Comparison of ENCODE assay signal across 23 mouse cellular contexts in the genomic region with DNA sequence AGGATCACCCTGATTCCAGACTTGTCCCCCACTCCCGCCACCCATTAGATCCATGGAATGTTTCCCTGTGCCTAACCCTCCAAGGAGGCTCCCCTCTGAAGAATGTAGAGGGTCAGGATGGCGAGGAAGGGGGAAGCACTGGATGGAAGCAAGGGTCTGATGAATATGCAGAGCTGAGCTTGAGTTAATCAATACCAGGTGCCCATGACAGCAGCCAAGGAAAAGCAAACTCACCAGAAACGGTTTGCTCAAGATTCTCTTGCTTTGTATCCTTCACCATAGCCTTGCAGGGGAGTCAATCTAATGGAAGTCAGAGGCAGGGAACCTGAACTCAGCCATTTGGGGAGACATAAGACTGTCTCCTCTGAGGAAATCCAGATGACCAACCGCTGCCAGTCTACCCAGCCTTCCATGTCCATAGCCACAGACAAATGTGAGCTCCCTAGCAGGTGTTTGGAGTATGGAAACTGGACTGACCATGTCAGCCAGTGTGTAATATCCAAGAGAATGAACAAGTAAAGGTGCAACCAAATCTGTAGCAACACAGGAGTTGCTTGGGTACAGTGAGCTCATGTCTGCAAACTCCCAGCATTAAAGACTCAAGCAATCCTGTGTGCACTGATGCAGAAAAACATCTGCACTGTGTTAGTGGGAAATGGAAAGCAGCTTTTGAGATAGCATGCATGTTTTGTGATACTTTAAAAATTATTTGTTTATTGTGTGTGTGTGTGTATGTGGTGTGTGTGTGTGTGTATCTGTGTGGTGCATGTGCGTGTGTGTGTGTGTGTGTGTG.
DNase-seq lines count a peak whose midpoint lies in the region; ATAC-seq lines count a peak whose summit lies in the region.
"Had no signal": no experiment of that assay in that cellular context is flagged by ENCODE, and none has a peak within 500 bp of the region (broad histone marks: within the 10 kb centered on the region; RNA-seq: fewer than 3 reads in every experiment).

No protein-coding gene starts in this region.

- no peaks in the 10 kb centered on the region for H3K9me3 ChIP-seq in hindbrain, embryonic 10.5 days
- H3K9me3 ChIP-seq in hindbrain, embryonic 12.5 days (replicated peaks) = no peaks in the 10 kb centered on the region
- H3K9me3 ChIP-seq in embryonic facial prominence, embryonic 11.5 days (replicated peaks; ENCODE audit: control insufficient read depth, low read length) = no peaks in the 10 kb centered on the region
- H3K9me3 ChIP-seq in limb, embryonic 12.5 days = no peaks in the 10 kb centered on the region
- H3K9me3 ChIP-seq: forebrain, embryonic 13.5 days; midbrain, embryonic 13.5 days had no signal

- H3K27me3 ChIP-seq in hindbrain, embryonic 10.5 days (ENCODE audit: insufficient read depth, poor library complexity, severe bottlenecking) = no peaks in the 10 kb centered on the region
- H3K27me3 ChIP-seq in hindbrain, embryonic 12.5 days = no peaks in the 10 kb centered on the region
- no peaks in the 10 kb centered on the region for H3K27me3 ChIP-seq in embryonic facial prominence, embryonic 11.5 days (ENCODE audit: control insufficient read depth, insufficient read depth, low read length)
- no peaks in the 10 kb centered on the region for H3K27me3 ChIP-seq in limb, embryonic 12.5 days
- H3K27me3 ChIP-seq: forebrain, embryonic 13.5 days; midbrain, embryonic 13.5 days had no signal

- H3K4me1 ChIP-seq in hindbrain, embryonic 10.5 days (replicated peaks) = no peaks in the 10 kb centered on the region
- H3K4me1 ChIP-seq in hindbrain, embryonic 12.5 days = no peaks in the 10 kb centered on the region
- H3K4me1 ChIP-seq in embryonic facial prominence, embryonic 11.5 days (ENCODE audit: control insufficient read depth, insufficient read depth, low read length) = no peaks in the 10 kb centered on the region
- H3K4me1 ChIP-seq in limb, embryonic 12.5 days (replicated peaks) = no peaks in the 10 kb centered on the region; the same call in 1 of the 2 replicates
- H3K4me1 ChIP-seq: forebrain, embryonic 13.5 days; midbrain, embryonic 13.5 days had no signal

- H3K9ac ChIP-seq in hindbrain, embryonic 12.5 days = no peak overlapping the region
- no peak overlapping the region for H3K9ac ChIP-seq in embryonic facial prominence, embryonic 11.5 days (replicated peaks; ENCODE audit: low read length)
- no peak overlapping the region for H3K9ac ChIP-seq in limb, embryonic 12.5 days (replicated peaks)
- H3K9ac ChIP-seq: forebrain, embryonic 13.5 days; liver, postnatal 0 days; midbrain, embryonic 13.5 days had no signal

- no peak overlapping the region for H3K4me3 ChIP-seq in hindbrain, embryonic 10.5 days
- no peak overlapping the region for H3K4me3 ChIP-seq in hindbrain, embryonic 12.5 days
- no peak overlapping the region for H3K4me3 ChIP-seq in embryonic facial prominence, embryonic 11.5 days (ENCODE audit: low read depth, low read length)
- no peak overlapping the region for H3K4me3 ChIP-seq in limb, embryonic 12.5 days (replicated peaks)
- H3K4me3 ChIP-seq: forebrain, embryonic 13.5 days; gastrocnemius, adult 2 months; layer of hippocampus, adult 2 months; midbrain, embryonic 13.5 days had no signal

- no peak overlapping the region for H3K27ac ChIP-seq in hindbrain, embryonic 10.5 days
- no peak overlapping the region for H3K27ac ChIP-seq in hindbrain, embryonic 12.5 days
- peak overlapping the region; percentile 62; the same call in 1 of the 2 replicates for H3K27ac ChIP-seq in embryonic facial prominence, embryonic 11.5 days (replicated peaks; ENCODE audit: low read depth, low read length)
- H3K27ac ChIP-seq in limb, embryonic 12.5 days = peak overlapping the region; percentile 69
- H3K27ac ChIP-seq: forebrain, embryonic 13.5 days; gastrocnemius, adult 2 months; hindbrain, postnatal 0 days; layer of hippocampus, adult 2 months; midbrain, embryonic 13.5 days had no signal

- no peaks in the 10 kb centered on the region for H3K36me3 ChIP-seq in hindbrain, embryonic 10.5 days
- H3K36me3 ChIP-seq in hindbrain, embryonic 12.5 days = no peaks in the 10 kb centered on the region
- no peaks in the 10 kb centered on the region for H3K36me3 ChIP-seq in embryonic facial prominence, embryonic 11.5 days (replicated peaks; ENCODE audit: control insufficient read depth, insufficient read depth, low read depth, low read length)
- H3K36me3 ChIP-seq in limb, embryonic 12.5 days = no peaks in the 10 kb centered on the region
- H3K36me3 ChIP-seq: midbrain, embryonic 13.5 days had no signal

- H3K4me2 ChIP-seq in hindbrain, embryonic 12.5 days (replicated peaks) = no peak overlapping the region
- no peak overlapping the region for H3K4me2 ChIP-seq in embryonic facial prominence, embryonic 11.5 days (ENCODE audit: low read depth, low read length)
- H3K4me2 ChIP-seq in limb, embryonic 12.5 days = no peak overlapping the region
- H3K4me2 ChIP-seq: forebrain, embryonic 13.5 days; liver, embryonic 11.5 days; midbrain, embryonic 13.5 days had no signal

- 69% methylated on average over 5 of the region's 5 CpGs for WGBS in hindbrain, embryonic 10.5 days
- 64% methylated on average over 5 of the region's 5 CpGs for WGBS in hindbrain, embryonic 12.5 days
- WGBS in embryonic facial prominence, embryonic 11.5 days = 50% methylated on average over 5 of the region's 5 CpGs
- WGBS in limb, embryonic 12.5 days = 49% methylated on average over 5 of the region's 5 CpGs

- ATAC-seq in hindbrain, embryonic 12.5 days (ENCODE audit: low FRiP score) = no peak
- ATAC-seq in embryonic facial prominence, embryonic 11.5 days (replicated peaks; ENCODE audit: insufficient number of reproducible peaks, low FRiP score, low TSS enrichment, low read depth) = 0 out of 2 replicates have a peak, but pooled peaks have one; percentile 44
- ATAC-seq in limb, embryonic 12.5 days (ENCODE audit: insufficient number of reproducible peaks, insufficient read depth, low FRiP score, low TSS enrichment, low read depth) = no peak
- ATAC-seq: CD4-positive, CD25-positive, alpha-beta regulatory T cell, adult 4 months; forebrain, embryonic 13.5 days; hindbrain, postnatal 0 days; intestine, embryonic 16.5 days; liver, postnatal 0 days; midbrain, embryonic 13.5 days had no signal

- DNase-seq in hindbrain, embryonic 10.5 days (ENCODE audit: low spot score) = peak; percentile 17
- peak; percentile 20 for DNase-seq in A20 (ENCODE audit: low read depth, low spot score)
- DNase-seq in embryonic facial prominence, embryonic 11.5 days (ENCODE audit: low spot score) = peak; percentile 77
- no peak for DNase-seq in spleen, adult 12 weeks (ENCODE audit: low spot score)
- DNase-seq in ovary, postnatal 14 days (ENCODE audit: low spot score) = no peak
- no peak for DNase-seq in layer of hippocampus, postnatal 25 days (ENCODE audit: extremely low spot score in 1 of 2, low spot score in 1 of 2)
- DNase-seq: adrenal gland, postnatal 36 days; cerebellum, adult 9-10 months; gastrocnemius, adult 2 months; kidney, postnatal 10 days; layer of hippocampus, postnatal 36 days; liver, postnatal 0 days; lung, postnatal 14 days; thymus, postnatal 25 days had no signal

Comparison
In these comparisons a context has a peak if more than half of its experiments do, and no peak if none do; other contexts are left out.
1. DNase-seq: peak in hindbrain, embryonic 10.5 days (single experiment), A20 (single experiment) and embryonic facial prominence, embryonic 11.5 days (single experiment); none in spleen, adult 12 weeks (single experiment), ovary, postnatal 14 days (single experiment) and layer of hippocampus, postnatal 25 days (0 of 2).
2. H3K27ac ChIP-seq: peak in embryonic facial prominence, embryonic 11.5 days (single experiment) and limb, embryonic 12.5 days (single experiment); none in hindbrain, embryonic 10.5 days (single experiment) and hindbrain, embryonic 12.5 days (single experiment).